Mouse (Mus musculus): ENCODE data around the gene Ralgps2. TPM values are rescaled to one million over a fixed set of nuclear protein-coding genes. Genes with fewer than 3 reads are reported as not detected.

Gene Ralgps2
- polyA plus RNA-seq, 1 experiment from 2014 or later = 71.2 TPM

GRCm38 (mm10) chr1:156921290-156921994, 18.0 kb downstream of the Ralgps2 start:
- Histone ChIP-seq H3K27me3 (no peaks in the 10 kb centered on the region), H3K4me1 (peaks cover 15% of the 10 kb centered on the region), H3K9me3 (no peaks in the 10 kb centered on the region), H3K27ac (no peak overlapping the region), H3K9ac (no peak overlapping the region), H3K4me3 (no peak overlapping the region), H3K4me2 (replicated peaks) (no peak overlapping the region), H3K36me3 (no peaks in the 10 kb centered on the region)
- WGBS = 72% methylated on average over 12 of the region's 12 CpGs
- no peak for ATAC-seq (ENCODE audit: low FRiP score, low read depth)

GRCm38 (mm10) chr1:156917460-156917859, 22.0 kb downstream of the Ralgps2 start:
- peak; percentile 61; the same call in 1 of the 2 replicates for ATAC-seq (ENCODE audit: low FRiP score, low read depth)
- no peak overlapping the region for H3K4me3 ChIP-seq
- WGBS = 12% methylated on average over 3 of the region's 3 CpGs
- H3K4me2 ChIP-seq (replicated peaks) = no peak overlapping the region
- no peaks in the 10 kb centered on the region for H3K36me3 ChIP-seq
- H3K27me3 ChIP-seq = no peaks in the 10 kb centered on the region
- H3K27ac ChIP-seq = no peak overlapping the region
- H3K4me1 ChIP-seq = peaks cover 17% of the 10 kb centered on the region
- no peaks in the 10 kb centered on the region for H3K9me3 ChIP-seq
- no peak overlapping the region for H3K9ac ChIP-seq

GRCm38 (mm10) chr1:156916361-156916760, 23.1 kb downstream of the Ralgps2 start:
- Histone ChIP-seq H3K36me3 (no peaks in the 10 kb centered on the region), H3K9me3 (no peaks in the 10 kb centered on the region), H3K27me3 (no peaks in the 10 kb centered on the region), H3K4me1 (peaks cover 11% of the 10 kb centered on the region), H3K27ac (no peak overlapping the region), H3K4me2 (replicated peaks) (no peak overlapping the region), H3K4me3 (no peak overlapping the region), H3K9ac (no peak overlapping the region)
- ATAC-seq (ENCODE audit: low FRiP score, low read depth) = no peak
- WGBS = 65% methylated on average over 3 of the region's 3 CpGs

- Histone ChIP-seq H3K4me1 (peaks cover 10% of the 10 kb centered on the region), H3K9ac (no peak overlapping the region), H3K4me2 (replicated peaks) (no peak overlapping the region), H3K9me3 (no peaks in the 10 kb centered on the region), H3K4me3 (no peak overlapping the region), H3K27me3 (no peaks in the 10 kb centered on the region), H3K27ac (no peak overlapping the region), H3K36me3 (no peaks in the 10 kb centered on the region)
- no peak for ATAC-seq (ENCODE audit: low FRiP score, low read depth)
- WGBS = 72% methylated on average over 5 of the region's 5 CpGs
Measured at GRCm38 (mm10) chr1:156914942-156915341, 24.5 kb downstream of the Ralgps2 start.

GRCm38 (mm10) chr1:156913190-156913589, 26.2 kb downstream of the Ralgps2 start:
- Histone ChIP-seq H3K4me3 (no peak overlapping the region), H3K9ac (no peak overlapping the region), H3K9me3 (no peaks in the 10 kb centered on the region), H3K36me3 (no peaks in the 10 kb centered on the region), H3K4me2 (replicated peaks) (no peak overlapping the region), H3K27me3 (no peaks in the 10 kb centered on the region), H3K4me1 (peaks cover 10% of the 10 kb centered on the region), H3K27ac (no peak overlapping the region)
- 81% methylated on average over 6 of the region's 6 CpGs for WGBS
- no peak for ATAC-seq (ENCODE audit: low FRiP score, low read depth)

- Histone ChIP-seq H3K9me3 (no peaks in the 10 kb centered on the region), H3K27ac (no peak overlapping the region), H3K27me3 (no peaks in the 10 kb centered on the region), H3K4me1 (peaks cover 10% of the 10 kb centered on the region), H3K36me3 (peaks cover 3% of the 10 kb centered on the region; the same call in 1 of the 2 replicates), H3K4me3 (no peak overlapping the region), H3K4me2 (replicated peaks) (no peak overlapping the region), H3K9ac (no peak overlapping the region)
- no peak for ATAC-seq (ENCODE audit: low FRiP score, low read depth)
- 74% methylated on average over 2 of the region's 2 CpGs for WGBS
Measured at GRCm38 (mm10) chr1:156910948-156911347, 28.5 kb downstream of the Ralgps2 start.

GRCm38 (mm10) chr1:156909866-156910265, 29.6 kb downstream of the Ralgps2 start:
- Histone ChIP-seq H3K36me3 (peaks cover 3% of the 10 kb centered on the region; the same call in 1 of the 2 replicates), H3K27me3 (no peaks in the 10 kb centered on the region), H3K9me3 (no peaks in the 10 kb centered on the region), H3K27ac (no peak overlapping the region), H3K4me2 (replicated peaks) (no peak overlapping the region), H3K9ac (no peak overlapping the region), H3K4me3 (no peak overlapping the region), H3K4me1 (peaks cover 10% of the 10 kb centered on the region)
- ATAC-seq (ENCODE audit: low FRiP score, low read depth) = no peak

- no peak overlapping the region for H3K9ac ChIP-seq
- H3K4me3 ChIP-seq = no peak overlapping the region
- peaks cover 10% of the 10 kb centered on the region for H3K4me1 ChIP-seq
- H3K36me3 ChIP-seq = peaks cover 3% of the 10 kb centered on the region; the same call in 1 of the 2 replicates
- 94% methylated on average over 4 of the region's 4 CpGs for WGBS
- no peak for ATAC-seq (ENCODE audit: low FRiP score, low read depth)
- H3K4me2 ChIP-seq (replicated peaks) = no peak overlapping the region
- H3K9me3 ChIP-seq = no peaks in the 10 kb centered on the region
- H3K27ac ChIP-seq = no peak overlapping the region
- no peaks in the 10 kb centered on the region for H3K27me3 ChIP-seq
Measured at GRCm38 (mm10) chr1:156909265-156909664, 30.2 kb downstream of the Ralgps2 start.

GRCm38 (mm10) chr1:156905660-156906059, 33.8 kb downstream of the Ralgps2 start:
- 78% methylated on average over 2 of the region's 2 CpGs for WGBS
- H3K9me3 ChIP-seq = no peaks in the 10 kb centered on the region
- peaks cover 3% of the 10 kb centered on the region; the same call in 1 of the 2 replicates for H3K36me3 ChIP-seq
- ATAC-seq (ENCODE audit: low FRiP score, low read depth) = no peak
- no peak overlapping the region for H3K27ac ChIP-seq
- H3K4me1 ChIP-seq = no peaks in the 10 kb centered on the region
- no peak overlapping the region for H3K4me3 ChIP-seq
- H3K27me3 ChIP-seq = no peaks in the 10 kb centered on the region
- no peak overlapping the region for H3K4me2 ChIP-seq (replicated peaks)
- no peak overlapping the region for H3K9ac ChIP-seq

GRCm38 (mm10) chr1:156903899-156904298, 35.5 kb downstream of the Ralgps2 start:
- no peak for ATAC-seq (ENCODE audit: low FRiP score, low read depth)
- WGBS = 93% methylated on average over 3 of the region's 3 CpGs
- H3K27ac ChIP-seq = no peak overlapping the region
- no peaks in the 10 kb centered on the region for H3K9me3 ChIP-seq
- H3K4me2 ChIP-seq (replicated peaks) = no peak overlapping the region
- H3K9ac ChIP-seq = no peak overlapping the region
- no peak overlapping the region for H3K4me3 ChIP-seq
- H3K27me3 ChIP-seq = no peaks in the 10 kb centered on the region
- H3K36me3 ChIP-seq = peaks cover 13% of the 10 kb centered on the region; the same call in 1 of the 2 replicates
- no peaks in the 10 kb centered on the region for H3K4me1 ChIP-seq

GRCm38 (mm10) chr1:156901689-156902088, 37.7 kb downstream of the Ralgps2 start:
- Histone ChIP-seq H3K27ac (no peak overlapping the region), H3K36me3 (peaks cover 14% of the 10 kb centered on the region), H3K9ac (no peak overlapping the region), H3K9me3 (no peaks in the 10 kb centered on the region), H3K4me3 (no peak overlapping the region), H3K4me1 (no peaks in the 10 kb centered on the region), H3K4me2 (replicated peaks) (no peak overlapping the region), H3K27me3 (no peaks in the 10 kb centered on the region)
- ATAC-seq (ENCODE audit: low FRiP score, low read depth) = no peak
- 81% methylated on average over 6 of the region's 6 CpGs for WGBS

- no peaks in the 10 kb centered on the region for H3K4me1 ChIP-seq
- H3K27ac ChIP-seq = no peak overlapping the region
- H3K4me2 ChIP-seq (replicated peaks) = no peak overlapping the region
- no peak overlapping the region for H3K4me3 ChIP-seq
- no peaks in the 10 kb centered on the region for H3K9me3 ChIP-seq
- 88% methylated on average over 4 of the region's 4 CpGs for WGBS
- no peak for ATAC-seq (ENCODE audit: low FRiP score, low read depth)
- peaks cover 15% of the 10 kb centered on the region for H3K36me3 ChIP-seq
- no peaks in the 10 kb centered on the region for H3K27me3 ChIP-seq
- H3K9ac ChIP-seq = no peak overlapping the region
Measured at GRCm38 (mm10) chr1:156891561-156891960, 47.9 kb downstream of the Ralgps2 start.

GRCm38 (mm10) chr1:156888830-156889229, 50.6 kb downstream of the Ralgps2 start:
- no peak for ATAC-seq (ENCODE audit: low FRiP score, low read depth)
- WGBS = 85% methylated on average over 4 of the region's 4 CpGs
- Histone ChIP-seq H3K9ac (no peak overlapping the region), H3K4me1 (no peaks in the 10 kb centered on the region; the same call in 1 of the 2 replicates), H3K27me3 (no peaks in the 10 kb centered on the region), H3K4me2 (replicated peaks) (no peak overlapping the region), H3K4me3 (no peak overlapping the region), H3K9me3 (no peaks in the 10 kb centered on the region), H3K27ac (no peak overlapping the region), H3K36me3 (peaks cover 15% of the 10 kb centered on the region)
